Mouse (Mus musculus) left cerebral cortex, postnatal 4 days (tissue): ENCODE measurements around the gene Fgf5. TPM values are rescaled to one million over a fixed set of nuclear protein-coding genes. Genes with fewer than 3 reads are reported as not detected.

Experiments used
- DNase-seq: peaks from one replicate; pipeline ENCODE4 v3.0.0-alpha.2; 2022
- intact Hi-C: fragments of 180-260 bp; cut with DNase I; formaldehyde crosslinking; loops from one replicate; pipeline ENCODE4 v1.15.1; 2025
- total RNA-seq, 2 experiments: library from RNA; stranded (reverse); gene quantifications; 2 replicates each; pipeline ENCODE4 v1.2.3; 2021

Fgf5 gene
- total RNA-seq, 2 experiments from 2014 or later = 1.3 to 1.5 TPM

DNA sequence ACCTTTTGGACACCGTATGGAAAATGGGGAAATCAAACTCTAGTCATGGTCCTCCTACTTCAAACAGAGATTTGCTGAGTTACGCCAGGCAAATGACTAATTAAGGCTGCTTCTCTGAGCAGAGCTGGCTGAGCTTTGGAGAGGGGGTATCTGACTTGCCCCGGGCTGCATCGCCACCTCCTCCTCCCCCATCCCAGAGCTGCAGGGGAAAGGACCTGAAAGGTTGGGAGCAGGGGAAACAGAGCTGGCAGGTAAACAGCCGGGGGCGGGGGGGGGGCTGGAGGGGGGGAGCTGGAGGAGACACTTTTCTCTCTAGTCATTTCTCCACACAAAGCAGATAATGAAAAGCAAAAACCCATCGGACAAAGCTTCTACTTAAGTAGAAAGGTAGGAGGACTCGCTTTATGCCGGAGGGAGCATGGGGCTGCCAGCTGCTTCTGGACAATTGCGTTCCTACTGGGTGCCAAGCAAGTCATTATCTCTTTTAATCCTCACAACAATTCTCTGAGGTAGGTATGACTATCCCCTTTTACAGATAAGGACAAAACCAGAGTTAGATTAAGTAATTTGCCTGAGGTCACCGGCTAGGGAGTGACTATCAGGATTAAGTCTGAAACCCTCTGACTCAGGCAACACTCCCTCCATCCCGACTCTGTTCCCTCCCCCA, 39.2 kb downstream of the Fgf5 start:
- intact Hi-C loops = no loop called here

DNA sequence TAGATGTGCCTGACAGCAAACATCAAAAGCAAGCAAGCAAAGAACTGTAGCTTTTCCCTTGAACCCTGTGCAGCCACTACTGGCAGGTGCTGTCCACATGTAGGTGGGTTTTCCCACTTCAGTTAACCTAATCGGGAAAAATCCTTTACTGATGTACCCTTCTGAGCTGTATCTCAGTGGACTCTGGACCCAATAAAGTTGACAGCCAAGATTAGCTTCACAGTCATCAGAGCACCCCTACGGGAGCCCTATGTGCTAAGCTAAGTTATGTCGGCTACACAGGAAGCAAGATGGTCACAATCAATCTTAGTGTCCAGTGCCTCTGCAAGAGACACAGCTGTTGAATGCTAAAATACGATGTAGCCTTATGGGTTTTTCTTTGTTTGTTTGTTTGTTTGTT, 46.1 kb downstream of the Fgf5 start:
- DNase-seq = no peak
- intact Hi-C loops = no loop called here

More for the DNA sequence above, 39.2 kb downstream of the Fgf5 start:
- DNase-seq = no peak

DNA sequence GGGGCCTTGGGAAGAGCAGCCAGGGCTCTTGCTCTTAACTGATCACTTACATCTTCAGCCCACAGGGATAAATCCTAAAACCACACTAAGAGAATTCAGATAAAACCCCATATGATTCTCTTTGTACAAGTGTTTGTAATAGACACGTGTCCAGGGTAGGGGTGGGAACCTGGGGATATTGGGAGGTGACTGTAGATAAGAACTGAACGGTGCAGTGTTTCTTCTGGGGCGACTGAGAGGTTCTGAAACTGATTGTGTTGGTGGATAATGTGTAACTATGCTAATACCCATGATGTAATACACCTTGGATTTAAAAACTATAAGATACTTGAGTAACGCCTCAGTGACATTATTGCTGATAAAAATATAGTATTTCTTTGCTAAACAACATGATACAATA, 51.7 kb downstream of the Fgf5 start:
- intact Hi-C loops = no loop called here
- DNase-seq = no peak

GRCm38 (mm10) chr5:98306528-98306927, 52.5 kb downstream of the Fgf5 start:
- DNase-seq = no peak
- intact Hi-C loops = no loop called here

DNA sequence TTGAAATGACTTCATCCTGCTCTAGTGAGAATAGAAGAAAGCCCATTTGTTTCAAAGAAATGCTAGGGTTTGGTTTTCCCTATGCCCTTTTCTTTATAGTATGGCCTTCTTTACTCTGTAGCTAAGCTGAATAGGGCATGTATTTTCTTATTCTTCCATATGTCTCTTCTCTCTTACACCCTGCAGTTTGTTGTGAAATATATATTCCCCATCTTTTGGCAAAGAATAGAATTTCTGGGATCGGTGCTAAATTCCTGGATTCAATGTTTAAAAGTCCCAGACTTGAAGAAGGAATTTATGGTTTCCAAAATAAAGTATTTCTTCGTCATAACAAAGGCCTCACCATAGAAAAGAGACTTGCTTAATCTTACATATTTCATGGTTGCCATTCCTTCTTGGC, 72.6 kb downstream of the Fgf5 start:
- no peak for DNase-seq

More for the DNA sequence above, 72.6 kb downstream of the Fgf5 start:
- intact Hi-C loops = loop anchor here (5.0 to 10.0 kb wide), 2 partner anchors 132 to 1199 kb away; no protein-coding TSS in a partner anchor

Other genes with a start within 250 kb of the Fgf5 start
- 1 to 10 TPM; 4.5 to 6.7 TPM for gene Antxr2, start 223.1 kb upstream of the Fgf5 start, total RNA-seq
- 10 to 100 TPM; 60.6 to 64.9 TPM for gene Prdm8, start 87.0 kb upstream of the Fgf5 start, total RNA-seq
- gene Cfap299, start 75.1 kb downstream of the Fgf5 start, total RNA-seq = 1 to 10 TPM in 1 of 2 experiments, under 1 TPM in 1; 0.70 to 1.5 TPM